Mouse (Mus musculus) telencephalon, adult 2 months (tissue): ENCODE results near the gene Gm20605.

ENCODE experiments used
- DNase-seq: peaks from one replicate; pipeline ENCODE4 v3.0.0-alpha.2; 2011; ENCODE audit warnings: low read depth, low spot score

Gm20605 gene

GRCm38 (mm10) chr5:137686127-137686790, 57.3 kb downstream of the Gm20605 start:
- no peak for DNase-seq

DNA sequence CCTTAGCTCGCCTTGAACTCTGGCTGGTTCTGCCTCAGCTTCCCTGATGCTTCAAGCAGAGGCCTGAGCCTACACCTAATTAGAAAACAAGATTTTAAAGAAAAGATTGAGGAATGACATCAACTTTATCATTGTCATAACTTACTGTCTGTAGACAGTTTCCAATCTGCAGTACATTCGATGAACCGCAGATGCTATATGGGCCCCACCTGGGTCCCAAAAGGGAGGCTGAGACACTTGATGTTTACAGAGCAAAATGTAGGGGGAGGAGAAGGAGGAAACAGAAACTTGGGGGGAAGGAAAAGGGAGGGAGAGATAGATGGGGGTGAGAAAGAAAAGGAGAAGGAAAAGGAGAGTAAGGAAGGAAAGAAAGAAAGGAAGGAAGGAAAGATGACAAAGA, 61.0 kb downstream of the Gm20605 start:
- no peak for DNase-seq

DNA sequence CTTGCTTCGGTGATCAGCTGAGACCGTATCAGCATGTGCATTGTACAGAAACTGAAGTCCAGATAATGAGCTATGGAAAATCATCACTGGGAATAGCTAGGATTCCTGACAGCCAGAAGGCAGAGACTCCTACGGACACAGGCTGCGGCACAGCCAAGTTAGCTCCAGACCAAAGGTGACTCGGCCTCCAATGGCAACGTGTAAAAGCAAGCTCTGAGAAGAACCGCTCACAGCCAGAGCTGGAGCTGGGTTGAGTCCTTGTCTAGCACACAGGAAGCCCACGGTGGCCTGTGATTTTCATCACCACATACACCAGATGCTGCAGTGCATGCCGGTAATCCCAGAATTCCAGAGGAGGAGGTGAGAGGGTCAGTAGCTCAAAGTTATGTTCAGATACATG, 61.6 kb downstream of the Gm20605 start:
- no peak for DNase-seq

DNA sequence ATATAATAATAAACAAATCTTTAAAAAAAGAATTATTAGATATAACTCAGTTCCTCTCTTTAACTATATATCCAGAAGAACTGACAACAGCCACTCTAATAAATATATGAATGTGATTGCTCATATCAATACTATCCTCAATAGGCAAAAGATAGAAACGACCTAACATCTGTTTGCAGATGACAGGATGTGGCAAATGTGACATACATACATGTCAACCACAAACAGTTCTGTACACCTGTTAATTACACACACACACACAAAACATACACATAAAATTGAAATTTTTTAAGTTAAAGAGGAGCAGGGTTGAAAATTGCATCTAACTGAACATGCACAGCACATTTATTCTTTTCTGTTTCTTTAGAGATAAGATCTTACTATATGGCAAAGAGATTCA, 62.9 kb downstream of the Gm20605 start:
- DNase-seq = no peak
